Mouse (Mus musculus): ENCODE measurements at regions not wholly inside any gene's neighbourhood (a gene's known extent, or its start where the extent isn't known, plus 50 kb on each side); places are given as distances from the start of the nearest gene placed in this dataset.

DNA sequence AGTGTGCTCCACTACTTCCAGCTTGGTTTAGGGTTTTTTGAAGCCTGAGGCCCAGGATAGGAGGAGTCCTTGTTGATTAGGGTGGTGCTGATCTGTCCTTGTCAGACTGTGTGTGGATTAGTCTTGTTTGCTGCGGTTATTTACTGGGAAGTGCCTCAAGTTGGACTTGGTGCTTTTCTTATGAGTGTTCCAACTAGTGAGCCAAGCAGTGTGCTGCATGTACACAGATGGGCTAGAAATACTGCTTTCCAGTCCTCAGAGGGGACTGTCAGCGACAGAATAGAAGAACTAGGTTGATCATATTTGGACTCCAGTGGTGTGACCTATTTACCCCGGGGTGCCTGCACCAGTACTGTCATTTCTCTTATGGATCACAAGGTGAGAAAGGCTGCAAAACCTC, 69.1 kb upstream of the Arhgap32 start:
- no peak for TF ChIP-seq CTCF (IDR thresholded peaks at IDR 0.05; ENCODE audit: control insufficient read depth, insufficient read depth, low read length)
- no peak for TF ChIP-seq POLR2A (IDR thresholded peaks at IDR 0.05; ENCODE audit: borderline replicate concordance, control insufficient read depth, low read depth, low read length)

All from bone marrow, adult 2 months (tissue).